Mouse (Mus musculus): Measurements from ENCODE around the gene Aebp2. TPM values are rescaled to one million over a fixed set of nuclear protein-coding genes. Genes with fewer than 3 reads are reported as not detected.
"Not testable (repeated sequence)": the region's sequence is repeated elsewhere in the genome, so short reads cannot be mapped to it uniquely, and the experiment has no call there.

Aebp2 gene
- polyA plus RNA-seq, 1 experiment from 2014 or later = 12.4 TPM

DNA sequence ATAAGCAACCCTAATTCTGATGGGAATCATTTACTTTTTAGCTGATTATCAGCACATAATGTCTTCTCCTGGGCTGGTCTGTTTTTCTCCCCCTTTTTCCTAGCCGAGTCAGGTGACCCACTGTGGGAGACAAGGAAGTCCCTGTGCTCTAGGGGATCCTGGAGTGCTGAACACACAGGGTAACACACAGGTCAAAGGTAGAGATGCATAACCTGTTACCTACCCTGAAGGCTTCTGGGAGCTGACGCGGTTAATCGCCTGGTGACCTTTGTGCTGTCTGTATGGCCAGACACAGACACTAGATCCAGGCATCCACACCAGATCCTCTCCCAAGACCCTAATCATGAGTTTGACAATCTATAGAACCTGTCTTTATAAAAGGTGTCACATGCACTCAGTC lies 21.3 kb upstream of the Aebp2 start:
- ATAC-seq (ENCODE audit: insufficient number of reproducible peaks, low FRiP score, low TSS enrichment, low read depth) = no peak; the same call in 1 of the 2 replicates
- DNase-seq (ENCODE audit: low spot score) = no peak
- H3K9ac ChIP-seq (ENCODE audit: low read length) = no peak overlapping the region

GRCm38 (mm10) chr6:140603228-140603944 lies 19.1 kb upstream of the Aebp2 start:
- Histone ChIP-seq H3K4me1 (ENCODE audit: control insufficient read depth, insufficient read depth, low read length) (0 out of 2 replicates have a peak, but pooled peaks cover 5% of the 10 kb centered on the region), H3K36me3 (ENCODE audit: control insufficient read depth, insufficient read depth, low read length) (no peaks in the 10 kb centered on the region), H3K27ac (replicated peaks; ENCODE audit: low read depth, low read length) (no peak overlapping the region), H3K9ac (ENCODE audit: low read length) (no peak overlapping the region), H3K4me3 (ENCODE audit: low read depth, low read length) (no peak overlapping the region), H3K27me3 (ENCODE audit: control insufficient read depth, insufficient read depth, low read length) (no peaks in the 10 kb centered on the region), H3K9me3 (ENCODE audit: control insufficient read depth, low read length) (no peaks in the 10 kb centered on the region), H3K4me2 (ENCODE audit: low read depth, severe bottlenecking) (no peak overlapping the region)
- 24% methylated on average over 8 of the region's 8 CpGs for WGBS
- no peak for DNase-seq (ENCODE audit: low spot score)
- no peak for ATAC-seq (ENCODE audit: insufficient number of reproducible peaks, low FRiP score, low TSS enrichment, low read depth)

More for the DNA sequence above, 21.3 kb upstream of the Aebp2 start:
- Histone ChIP-seq H3K9me3 (ENCODE audit: control insufficient read depth, low read length) (no peaks in the 10 kb centered on the region), H3K4me3 (ENCODE audit: low read depth, low read length) (no peak overlapping the region), H3K4me1 (ENCODE audit: control insufficient read depth, insufficient read depth, low read length) (0 out of 2 replicates have a peak, but pooled peaks cover 5% of the 10 kb centered on the region), H3K27ac (replicated peaks; ENCODE audit: low read depth, low read length) (no peak overlapping the region), H3K4me2 (ENCODE audit: low read depth, severe bottlenecking) (no peak overlapping the region), H3K27me3 (ENCODE audit: control insufficient read depth, insufficient read depth, low read length) (no peaks in the 10 kb centered on the region), H3K36me3 (ENCODE audit: control insufficient read depth, insufficient read depth, low read length) (no peaks in the 10 kb centered on the region; the same call in 1 of the 2 replicates)
- 89% methylated on average over 4 of the region's 4 CpGs for WGBS

DNA sequence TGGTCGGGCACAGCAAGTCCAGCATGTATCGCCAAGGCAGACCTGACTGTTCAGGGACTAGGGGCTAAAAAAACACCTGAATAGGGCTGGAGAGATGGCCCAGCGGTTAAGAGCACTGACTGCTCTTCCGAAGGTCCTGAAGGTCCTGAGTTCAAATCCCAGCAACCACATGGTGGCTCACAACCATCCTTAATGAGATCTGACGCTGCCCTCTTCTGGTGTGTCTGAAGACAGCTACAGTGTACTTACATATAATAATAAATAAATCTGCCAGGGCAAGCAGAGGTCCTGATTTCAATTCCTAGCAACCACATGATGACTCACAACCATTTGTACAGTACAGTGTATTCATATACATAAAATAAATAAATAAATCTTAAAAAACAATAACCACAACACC lies 17.3 kb upstream of the Aebp2 start:
- not testable (repeated sequence) for H3K4me3 ChIP-seq (ENCODE audit: low read depth, low read length); H3K9me3 ChIP-seq (ENCODE audit: control insufficient read depth, low read length); H3K27me3 ChIP-seq (ENCODE audit: control insufficient read depth, insufficient read depth, low read length); H3K4me2 ChIP-seq (ENCODE audit: low read depth, severe bottlenecking); H3K36me3 ChIP-seq (ENCODE audit: control insufficient read depth, insufficient read depth, low read length); DNase-seq (ENCODE audit: low spot score); H3K9ac ChIP-seq (ENCODE audit: low read length); H3K4me1 ChIP-seq (ENCODE audit: control insufficient read depth, insufficient read depth, low read length); H3K27ac ChIP-seq (replicated peaks; ENCODE audit: low read depth, low read length); ATAC-seq (ENCODE audit: insufficient number of reproducible peaks, low FRiP score, low TSS enrichment, low read depth)
- WGBS = 91% methylated on average over 5 of the region's 5 CpGs

GRCm38 (mm10) chr6:140605732-140606131 lies 16.7 kb upstream of the Aebp2 start:
- H3K36me3 ChIP-seq (ENCODE audit: control insufficient read depth, insufficient read depth, low read length) = no peaks in the 10 kb centered on the region
- no peak overlapping the region for H3K4me3 ChIP-seq (ENCODE audit: low read depth, low read length)
- no peak for DNase-seq (ENCODE audit: low spot score)
- ATAC-seq (ENCODE audit: insufficient number of reproducible peaks, low FRiP score, low TSS enrichment, low read depth) = no peak
- H3K27me3 ChIP-seq (ENCODE audit: control insufficient read depth, insufficient read depth, low read length) = no peaks in the 10 kb centered on the region
- H3K9ac ChIP-seq (ENCODE audit: low read length) = no peak overlapping the region
- H3K4me1 ChIP-seq (ENCODE audit: control insufficient read depth, insufficient read depth, low read length) = 0 out of 2 replicates have a peak, but pooled peaks cover 5% of the 10 kb centered on the region
- no peak overlapping the region for H3K4me2 ChIP-seq (ENCODE audit: low read depth, severe bottlenecking)
- no peaks in the 10 kb centered on the region for H3K9me3 ChIP-seq (ENCODE audit: control insufficient read depth, low read length)
- no peak overlapping the region for H3K27ac ChIP-seq (replicated peaks; ENCODE audit: low read depth, low read length)
- WGBS = 76% methylated on average over 3 of the region's 3 CpGs

- no peak for DNase-seq (ENCODE audit: low spot score)
- Histone ChIP-seq H3K9ac (ENCODE audit: low read length) (no peak overlapping the region), H3K4me3 (ENCODE audit: low read depth, low read length) (no peak overlapping the region), H3K9me3 (ENCODE audit: control insufficient read depth, low read length) (no peaks in the 10 kb centered on the region), H3K36me3 (ENCODE audit: control insufficient read depth, insufficient read depth, low read length) (no peaks in the 10 kb centered on the region), H3K27me3 (ENCODE audit: control insufficient read depth, insufficient read depth, low read length) (no peaks in the 10 kb centered on the region), H3K4me1 (ENCODE audit: control insufficient read depth, insufficient read depth, low read length) (0 out of 2 replicates have a peak, but pooled peaks cover 5% of the 10 kb centered on the region), H3K4me2 (ENCODE audit: low read depth, severe bottlenecking) (no peak overlapping the region), H3K27ac (replicated peaks; ENCODE audit: low read depth, low read length) (no peak overlapping the region)
- no peak for ATAC-seq (ENCODE audit: insufficient number of reproducible peaks, low FRiP score, low TSS enrichment, low read depth)
- WGBS = 47% methylated on average over 10 of the region's 10 CpGs
These were observed 15.9 kb upstream of the Aebp2 start for GRCm38 (mm10) chr6:140606534-140606933.

- H3K27me3 ChIP-seq (ENCODE audit: control insufficient read depth, insufficient read depth, low read length) = no peaks in the 10 kb centered on the region
- ATAC-seq (ENCODE audit: insufficient number of reproducible peaks, low FRiP score, low TSS enrichment, low read depth) = no peak
- no peak overlapping the region for H3K9ac ChIP-seq (ENCODE audit: low read length)
- no peak overlapping the region for H3K4me3 ChIP-seq (ENCODE audit: low read depth, low read length)
- H3K27ac ChIP-seq (replicated peaks; ENCODE audit: low read depth, low read length) = no peak overlapping the region
- no peak for DNase-seq (ENCODE audit: low spot score)
- H3K4me1 ChIP-seq (ENCODE audit: control insufficient read depth, insufficient read depth, low read length) = no peaks in the 10 kb centered on the region
- 85% methylated on average over 6 of the region's 6 CpGs for WGBS
- no peaks in the 10 kb centered on the region for H3K9me3 ChIP-seq (ENCODE audit: control insufficient read depth, low read length)
- no peaks in the 10 kb centered on the region for H3K36me3 ChIP-seq (ENCODE audit: control insufficient read depth, insufficient read depth, low read length)
- H3K4me2 ChIP-seq (ENCODE audit: low read depth, severe bottlenecking) = no peak overlapping the region
These were observed 13.8 kb upstream of the Aebp2 start for GRCm38 (mm10) chr6:140608666-140609065.

GRCm38 (mm10) chr6:140609533-140609932 lies 12.9 kb upstream of the Aebp2 start:
- DNase-seq (ENCODE audit: low spot score) (no peak), ATAC-seq (ENCODE audit: insufficient number of reproducible peaks, low FRiP score, low TSS enrichment, low read depth) (no peak)
- Histone ChIP-seq H3K4me3 (ENCODE audit: low read depth, low read length) (no peak overlapping the region), H3K27ac (replicated peaks; ENCODE audit: low read depth, low read length) (no peak overlapping the region), H3K9ac (ENCODE audit: low read length) (no peak overlapping the region), H3K9me3 (ENCODE audit: control insufficient read depth, low read length) (no peaks in the 10 kb centered on the region), H3K4me2 (ENCODE audit: low read depth, severe bottlenecking) (no peak overlapping the region), H3K4me1 (ENCODE audit: control insufficient read depth, insufficient read depth, low read length) (no peaks in the 10 kb centered on the region), H3K27me3 (ENCODE audit: control insufficient read depth, insufficient read depth, low read length) (no peaks in the 10 kb centered on the region), H3K36me3 (ENCODE audit: control insufficient read depth, insufficient read depth, low read length) (no peaks in the 10 kb centered on the region)
- WGBS = 80% methylated on average over 4 of the region's 4 CpGs

GRCm38 (mm10) chr6:140610117-140610516 lies 12.3 kb upstream of the Aebp2 start:
- no peaks in the 10 kb centered on the region for H3K4me1 ChIP-seq (ENCODE audit: control insufficient read depth, insufficient read depth, low read length)

GRCm38 (mm10) chr6:140611282-140611681 lies 11.2 kb upstream of the Aebp2 start:
- Histone ChIP-seq H3K9me3 (ENCODE audit: control insufficient read depth, low read length) (no peaks in the 10 kb centered on the region), H3K4me3 (ENCODE audit: low read depth, low read length) (no peak overlapping the region), H3K36me3 (ENCODE audit: control insufficient read depth, insufficient read depth, low read length) (no peaks in the 10 kb centered on the region), H3K27me3 (ENCODE audit: control insufficient read depth, insufficient read depth, low read length) (no peaks in the 10 kb centered on the region), H3K4me1 (ENCODE audit: control insufficient read depth, insufficient read depth, low read length) (no peaks in the 10 kb centered on the region), H3K9ac (ENCODE audit: low read length) (no peak overlapping the region), H3K27ac (replicated peaks; ENCODE audit: low read depth, low read length) (no peak overlapping the region), H3K4me2 (ENCODE audit: low read depth, severe bottlenecking) (no peak overlapping the region)
- WGBS = 89% methylated on average over 4 of the region's 4 CpGs
- DNase-seq (ENCODE audit: low spot score) (no peak), ATAC-seq (ENCODE audit: insufficient number of reproducible peaks, low FRiP score, low TSS enrichment, low read depth) (no peak)

More at GRCm38 (mm10) chr6:140610117-140610516, 12.3 kb upstream of the Aebp2 start:
- Histone ChIP-seq H3K4me2 (ENCODE audit: low read depth, severe bottlenecking) (no peak overlapping the region), H3K27ac (replicated peaks; ENCODE audit: low read depth, low read length) (no peak overlapping the region), H3K4me3 (ENCODE audit: low read depth, low read length) (no peak overlapping the region), H3K9me3 (ENCODE audit: control insufficient read depth, low read length) (no peaks in the 10 kb centered on the region), H3K27me3 (ENCODE audit: control insufficient read depth, insufficient read depth, low read length) (no peaks in the 10 kb centered on the region), H3K9ac (ENCODE audit: low read length) (no peak overlapping the region), H3K36me3 (ENCODE audit: control insufficient read depth, insufficient read depth, low read length) (no peaks in the 10 kb centered on the region)
- ATAC-seq (ENCODE audit: insufficient number of reproducible peaks, low FRiP score, low TSS enrichment, low read depth) (no peak), DNase-seq (ENCODE audit: low spot score) (no peak)
- WGBS = 94% methylated on average over 5 of the region's 5 CpGs

Measured in limb, embryonic 11.5 days (tissue).